Mouse (Mus musculus) thymus, postnatal 10 days (tissue): ENCODE measurements around the gene Ddx19a.
"Not testable (repeated sequence)": the region's sequence is repeated elsewhere in the genome, so short reads cannot be mapped to it uniquely, and the experiment has no call there.

Experiments
- DNase-seq, 2 experiments: peaks; one replicate each; pipeline ENCODE4 v3.0.0; 2021; ENCODE audit warnings: low spot score in 2 of 2

The Ddx19a gene

DNA sequence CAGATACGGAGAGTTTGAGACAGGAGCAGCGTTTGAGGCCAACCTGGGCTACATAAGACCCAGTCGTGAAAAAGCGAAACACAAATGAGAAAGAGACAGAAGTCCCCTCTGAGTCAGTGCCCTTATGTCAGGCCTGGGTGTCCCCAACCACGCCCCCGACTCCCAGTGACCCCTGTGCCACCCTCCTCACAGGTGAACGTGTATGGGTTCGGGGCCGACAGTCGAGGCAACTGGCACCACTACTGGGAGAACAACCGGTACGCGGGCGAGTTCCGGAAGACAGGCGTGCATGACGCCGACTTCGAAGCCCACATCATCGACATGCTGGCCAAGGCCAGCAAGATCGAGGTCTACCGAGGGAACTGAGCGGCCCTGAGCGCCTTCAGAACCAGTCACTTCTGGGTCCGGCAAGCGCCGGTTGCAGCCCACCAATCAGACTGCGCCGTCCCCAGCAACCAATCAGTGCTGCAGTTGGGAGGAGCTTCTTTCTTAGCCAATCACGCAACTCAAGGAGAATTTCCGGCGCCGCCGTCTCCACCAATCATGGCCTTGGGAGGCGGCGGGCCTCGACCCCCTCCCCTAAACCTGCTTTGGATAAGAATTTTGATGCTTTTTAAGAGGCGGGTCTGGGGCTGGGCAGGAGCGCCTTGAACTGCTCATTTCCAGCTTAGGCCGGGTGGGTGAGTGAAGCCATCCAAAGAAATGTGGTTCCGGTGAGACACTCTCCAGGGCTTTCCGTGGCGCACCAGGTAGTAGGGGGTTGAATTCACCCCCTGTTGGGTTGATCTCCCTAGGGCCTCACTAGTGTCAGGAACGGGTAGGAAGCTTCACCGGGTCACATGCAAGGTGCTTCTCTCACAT, 27.5 kb downstream of the Ddx19a start:
- peak; percentile 88 to 89 for DNase-seq

DNA sequence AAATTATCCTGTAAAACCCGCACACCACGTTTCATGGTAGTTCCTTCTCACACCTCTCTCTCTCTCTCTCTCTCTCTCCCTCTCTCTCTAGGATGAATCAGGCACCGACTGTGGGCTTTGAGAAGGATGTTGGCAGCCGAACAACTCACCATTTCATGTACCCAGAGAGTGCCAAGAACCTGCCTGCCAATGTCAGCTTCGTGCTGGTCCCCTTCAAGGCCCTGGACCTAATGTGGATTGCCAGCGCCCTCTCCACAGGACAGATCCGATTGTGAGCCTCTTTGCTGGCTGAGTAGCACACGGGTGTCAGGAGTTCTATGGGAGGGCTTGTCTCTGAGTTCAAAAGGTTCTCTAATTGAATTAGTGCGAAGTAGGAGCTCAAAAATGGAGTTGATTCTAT, 30.3 kb downstream of the Ddx19a start:
- no peak for DNase-seq

DNA sequence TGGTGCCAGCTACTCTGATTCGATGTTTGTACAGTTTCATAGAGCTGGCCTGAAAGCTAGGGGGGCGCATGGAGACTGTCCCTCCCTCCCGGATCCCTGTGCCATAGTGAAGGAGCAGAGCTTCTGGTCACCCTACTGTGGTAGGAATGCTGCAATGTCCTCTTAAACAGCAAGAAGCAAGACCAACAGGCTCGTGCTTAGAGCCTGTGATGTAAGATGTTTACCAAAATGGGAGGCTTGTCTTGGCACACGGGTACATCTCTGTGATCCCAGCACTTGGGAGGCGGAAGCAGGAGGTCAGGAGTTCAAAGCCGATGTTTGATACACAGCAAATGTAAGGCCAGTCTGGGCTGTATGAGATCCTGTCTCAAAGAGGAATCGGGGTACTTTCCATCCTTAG, 31.0 kb downstream of the Ddx19a start:
- DNase-seq = no peak

DNA sequence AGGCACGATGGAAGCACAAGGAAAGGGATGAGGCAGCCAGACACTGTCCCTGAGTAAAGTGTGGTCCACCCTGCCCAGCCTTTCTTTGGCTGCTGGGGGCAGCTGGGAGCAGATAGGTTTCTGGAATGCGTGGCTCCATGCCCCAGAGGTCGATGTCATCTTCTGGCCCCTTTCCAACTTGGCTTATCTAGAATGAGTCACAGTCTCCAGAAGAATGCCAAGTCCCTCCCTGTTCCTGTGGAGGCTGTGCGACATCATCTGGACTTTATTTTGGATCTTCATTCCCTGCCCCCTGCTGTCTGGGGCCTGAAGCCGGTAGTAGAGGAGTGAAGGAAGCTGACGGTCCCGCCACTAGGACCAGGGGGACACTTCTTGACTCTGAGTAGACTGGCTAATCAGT, 32.0 kb downstream of the Ddx19a start:
- DNase-seq = no peak

DNA sequence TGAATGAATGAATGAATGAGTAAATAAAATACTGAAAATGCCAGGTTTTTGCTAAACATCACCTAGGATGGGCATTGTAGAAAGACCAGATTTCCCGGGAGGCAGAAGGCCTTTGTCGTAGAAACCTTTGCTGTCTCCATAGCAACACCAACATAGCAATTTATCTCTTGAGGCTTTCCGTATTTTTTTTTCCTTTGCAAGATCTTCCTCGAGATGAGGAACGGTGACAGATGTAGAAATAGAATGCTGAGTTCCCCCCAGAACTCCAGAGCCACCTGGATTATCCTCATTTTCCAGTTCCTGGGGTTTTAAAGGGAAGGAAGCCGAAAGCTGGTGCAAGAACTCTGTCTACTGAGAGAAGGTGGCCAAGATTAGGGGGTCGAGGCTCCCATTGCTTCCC, 32.9 kb downstream of the Ddx19a start:
- DNase-seq = no peak

DNA sequence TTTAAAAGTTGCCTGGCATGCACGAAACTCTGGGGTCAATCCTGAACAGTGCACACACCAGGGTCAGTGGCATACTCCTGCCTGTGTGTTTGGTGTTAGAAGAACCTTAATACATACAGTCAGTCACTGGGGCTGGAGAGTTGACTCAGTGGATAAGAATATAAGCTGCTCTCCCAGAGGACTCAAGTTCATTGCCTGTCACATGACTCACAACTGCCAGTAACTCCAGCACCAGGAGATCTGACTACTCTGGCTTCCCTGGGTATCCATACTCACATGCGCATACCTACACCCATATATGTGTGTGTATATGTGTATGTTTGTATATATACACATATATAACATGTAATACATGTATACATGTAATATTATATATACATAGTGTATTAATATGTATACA, 34.5 kb downstream of the Ddx19a start:
- no peak for DNase-seq

DNA sequence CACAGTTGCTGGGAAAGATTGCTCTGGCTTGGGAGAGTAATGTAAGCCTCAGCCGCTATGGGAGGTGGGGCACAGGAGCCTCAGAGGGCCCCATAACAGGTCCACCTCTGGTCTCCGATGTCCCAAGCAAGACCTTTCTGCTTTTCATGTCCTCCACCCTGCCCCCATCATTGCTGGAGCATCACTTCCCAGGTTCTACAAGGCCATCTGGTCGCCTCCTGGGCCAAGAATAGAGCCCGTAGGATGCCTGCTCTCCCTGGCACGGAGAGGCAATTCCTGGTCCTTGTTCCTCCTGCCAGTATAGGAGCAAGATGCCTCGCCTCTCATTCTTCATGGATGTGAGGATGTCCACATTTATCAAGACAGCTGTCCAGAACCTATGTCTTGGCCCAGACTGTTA, 37.7 kb downstream of the Ddx19a start:
- DNase-seq = no peak

DNA sequence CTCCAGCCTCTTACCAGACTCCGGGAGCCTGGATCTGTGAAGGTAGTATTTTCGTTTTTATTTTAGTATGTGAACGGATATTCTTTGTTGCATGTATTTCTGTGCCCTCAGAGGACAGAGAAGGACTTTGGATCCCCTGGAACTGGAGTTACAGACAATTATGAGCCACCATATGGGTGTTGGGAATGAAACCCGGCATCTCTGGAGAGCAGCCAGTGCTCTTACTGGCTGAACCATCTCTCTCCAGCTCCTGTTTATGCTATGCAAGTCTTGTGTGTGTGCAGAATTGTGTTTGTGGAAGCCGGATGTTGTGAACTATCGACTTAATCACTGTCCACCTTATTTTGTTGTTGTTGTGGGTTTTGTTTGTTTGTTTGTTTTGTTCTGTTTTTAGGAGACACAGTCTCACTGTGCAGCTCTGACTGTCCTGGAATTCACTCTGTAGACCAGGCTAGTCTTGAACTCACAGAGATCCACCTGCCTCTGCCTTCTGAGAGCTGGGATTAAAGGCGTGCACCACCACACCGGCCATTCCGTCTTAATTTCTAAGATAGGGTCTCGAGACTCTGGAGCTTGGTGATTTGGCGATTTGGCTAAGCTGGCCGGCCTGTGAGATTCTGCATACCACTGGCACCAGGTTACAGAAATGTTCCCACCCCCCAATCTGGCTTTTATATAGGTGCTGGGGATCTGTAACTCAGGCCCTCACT, 38.4 kb downstream of the Ddx19a start:
- no peak for DNase-seq

DNA sequence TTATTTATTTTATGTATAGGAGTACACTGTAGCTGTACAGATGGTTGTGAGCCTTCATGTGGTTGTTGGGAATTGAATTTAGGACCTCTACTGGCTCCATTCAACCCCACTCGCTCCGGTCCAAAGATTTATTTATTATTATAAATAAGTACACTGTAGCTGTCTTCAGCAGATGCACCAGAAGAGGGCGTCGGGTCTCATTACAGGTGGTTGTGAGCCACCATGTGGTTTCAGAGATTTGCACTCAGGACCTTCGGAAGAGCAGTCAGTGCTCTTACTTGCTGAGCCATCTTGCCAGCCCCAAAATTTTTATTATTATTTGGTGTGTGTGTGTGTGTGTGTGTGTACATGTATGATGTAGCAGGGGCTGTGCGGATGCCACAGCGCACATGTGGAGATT, 39.0 kb downstream of the Ddx19a start:
- DNase-seq = not testable (repeated sequence)

DNA sequence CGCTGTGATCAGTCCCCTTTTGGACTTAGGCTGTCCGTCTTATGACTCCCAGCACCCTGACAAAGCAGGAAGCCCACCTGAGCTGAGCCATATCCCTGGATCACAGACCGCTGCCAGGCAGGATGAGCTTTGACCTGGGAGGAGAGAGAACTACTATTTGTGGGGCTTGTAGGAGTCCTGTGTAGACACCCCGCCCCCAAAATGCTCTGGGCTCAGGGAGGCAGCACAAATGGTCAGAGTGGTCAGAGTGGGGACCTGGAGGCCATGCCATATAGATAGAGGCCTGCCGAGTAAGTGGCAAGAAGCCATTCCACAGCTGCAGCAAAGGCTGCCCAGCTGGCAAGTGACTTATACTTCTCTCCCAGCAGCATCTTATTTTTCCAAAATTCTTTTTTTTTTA, 39.5 kb downstream of the Ddx19a start:
- DNase-seq = no peak

DNA sequence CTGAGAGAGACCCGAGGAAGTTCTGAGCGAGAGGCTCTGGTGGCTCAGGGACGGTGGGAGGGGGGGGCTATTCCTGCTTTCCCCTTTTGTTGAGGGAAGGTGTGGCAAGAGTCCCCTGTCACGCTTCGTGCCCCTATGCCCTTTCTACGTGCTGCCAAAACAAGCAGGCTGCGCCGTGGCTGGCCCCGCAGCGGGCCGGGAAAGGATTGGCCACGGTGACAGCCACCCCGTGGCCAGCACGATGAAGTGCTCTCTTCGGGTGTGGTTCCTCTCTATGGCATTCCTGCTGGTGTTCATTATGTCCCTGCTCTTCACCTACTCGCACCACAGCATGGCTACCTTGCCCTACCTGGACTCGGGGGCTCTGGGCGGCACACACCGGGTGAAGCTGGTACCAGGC, 40.1 kb downstream of the Ddx19a start:
- DNase-seq = no peak

DNA sequence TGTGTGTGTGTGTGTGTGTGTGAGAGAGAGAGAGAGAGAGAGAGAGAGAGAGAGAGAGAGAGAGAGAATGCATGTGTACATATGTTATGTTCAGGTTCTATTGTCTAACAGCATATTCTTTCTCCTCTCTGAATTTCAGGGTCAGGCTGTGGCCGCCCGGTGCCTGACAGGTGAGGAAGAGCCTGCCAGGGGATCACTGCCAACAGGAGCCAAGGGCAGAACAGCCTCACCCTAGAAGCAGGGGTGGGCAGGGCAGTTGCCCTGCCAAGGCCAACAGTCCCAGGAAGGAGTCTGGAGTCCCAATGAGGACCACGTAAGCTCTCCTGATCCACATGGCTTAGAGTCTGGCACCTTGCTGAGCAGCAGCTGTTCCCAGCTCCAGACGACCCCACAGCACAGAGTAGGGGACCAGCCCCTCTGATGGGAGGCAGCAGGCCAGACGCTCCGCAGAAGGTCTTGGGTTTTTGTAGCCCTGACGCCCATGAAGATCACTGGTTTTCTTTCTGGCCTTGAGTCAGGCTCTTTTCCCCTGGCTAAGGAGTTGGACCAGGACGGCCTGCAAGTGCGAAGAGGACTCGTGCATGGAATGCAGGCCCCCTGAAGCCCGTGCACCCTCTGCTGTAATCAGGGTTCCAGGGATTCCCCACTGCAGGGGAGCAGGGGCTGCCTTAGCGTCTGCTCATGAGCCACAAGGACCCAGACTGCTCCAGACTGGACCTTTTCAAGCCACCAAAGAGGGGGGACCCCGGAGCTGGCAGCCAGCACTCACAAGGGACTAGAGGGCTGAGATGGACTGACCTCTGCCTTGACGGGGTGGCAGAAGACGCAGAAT, 40.8 kb downstream of the Ddx19a start:
- DNase-seq = no peak

DNA sequence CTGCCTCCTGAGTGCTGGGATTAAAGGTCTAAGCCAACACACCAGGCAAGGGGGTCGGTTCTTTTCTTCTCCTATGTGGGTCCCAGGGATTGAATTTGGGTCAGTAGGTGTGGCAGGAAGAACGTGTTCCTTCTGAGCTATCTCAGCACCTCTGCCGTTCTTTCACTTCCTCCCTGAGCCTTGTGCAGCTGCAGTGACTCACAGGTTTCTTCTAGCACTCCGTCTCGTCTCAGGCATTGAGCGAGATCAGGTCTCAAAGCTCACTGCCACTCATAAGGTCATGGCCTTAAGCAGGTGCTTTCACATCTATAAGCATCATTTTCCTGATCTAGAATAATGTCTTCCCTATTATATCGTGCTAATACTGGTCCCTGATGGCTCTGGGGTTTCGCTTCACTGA, 42.8 kb downstream of the Ddx19a start:
- peak; percentile 40 to 54 for DNase-seq

DNA sequence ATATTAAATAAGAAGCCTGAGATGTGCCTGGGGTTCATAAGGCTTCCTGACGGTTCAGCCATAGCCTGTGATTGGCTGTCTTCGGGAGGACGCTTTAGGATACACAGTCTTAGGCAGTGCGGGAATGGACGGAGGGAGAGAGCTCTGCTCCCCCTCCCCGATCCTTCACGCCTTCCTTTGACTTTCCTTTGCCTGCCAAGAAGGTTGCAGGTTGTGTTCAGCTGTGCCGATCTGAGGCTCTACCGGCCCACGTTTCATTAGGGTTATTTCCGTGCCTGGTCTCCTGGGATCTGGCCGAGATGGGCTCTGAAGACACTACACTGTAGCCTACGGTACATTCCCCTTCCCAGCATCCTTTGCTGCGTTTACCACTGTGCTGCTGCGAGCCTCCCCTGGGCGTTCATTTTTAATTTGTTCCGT, 47.5 kb downstream of the Ddx19a start:
- no peak for DNase-seq

DNA sequence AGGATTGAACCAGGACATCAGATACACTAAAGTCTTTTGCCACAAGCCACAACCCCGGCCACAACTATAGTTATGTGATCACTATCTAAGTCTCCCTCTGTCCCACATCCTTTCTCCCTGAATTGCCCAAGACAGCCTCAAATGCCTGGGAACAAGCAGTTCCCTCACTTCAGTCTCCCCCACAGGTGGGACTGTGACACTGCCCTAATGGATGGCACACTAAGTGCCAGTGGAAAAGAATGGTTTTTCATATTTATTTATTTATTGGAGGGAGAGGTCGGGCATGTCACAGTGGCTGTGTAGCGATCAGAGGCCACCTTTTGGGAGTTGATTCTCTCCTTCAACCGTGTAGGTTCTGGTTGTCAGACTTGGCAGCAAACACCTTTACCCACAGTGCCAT, 51.9 kb downstream of the Ddx19a start:
- DNase-seq = no peak

DNA sequence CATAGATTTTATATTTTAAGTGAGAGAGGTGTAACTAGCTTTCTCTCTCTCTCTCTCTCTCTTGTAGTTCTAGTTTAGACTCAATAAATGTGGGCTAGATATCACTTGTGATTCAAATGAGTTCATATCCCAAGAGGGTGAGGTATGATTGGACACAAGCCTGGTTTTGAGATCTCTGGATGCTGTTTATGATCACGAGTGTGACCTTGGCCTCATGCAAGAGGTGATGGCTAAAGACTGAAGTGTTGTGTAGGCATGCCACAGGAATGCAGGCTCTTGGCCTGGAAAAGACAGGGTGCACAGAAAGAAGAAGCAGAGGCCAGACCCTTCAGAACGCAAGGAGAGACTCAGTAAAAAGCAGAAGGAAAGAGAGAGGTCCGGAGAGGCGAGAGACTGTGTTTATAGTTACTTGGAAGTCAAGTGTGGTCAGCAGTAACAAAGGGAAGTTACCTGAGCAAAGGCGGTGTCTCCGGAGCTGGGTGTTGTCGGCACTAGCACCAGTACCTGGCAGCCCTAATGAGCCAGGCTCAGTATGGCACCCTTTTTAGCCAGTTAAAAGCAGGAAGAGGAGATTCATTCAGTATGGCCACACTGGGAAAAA, 53.2 kb downstream of the Ddx19a start:
- DNase-seq = no peak

DNA sequence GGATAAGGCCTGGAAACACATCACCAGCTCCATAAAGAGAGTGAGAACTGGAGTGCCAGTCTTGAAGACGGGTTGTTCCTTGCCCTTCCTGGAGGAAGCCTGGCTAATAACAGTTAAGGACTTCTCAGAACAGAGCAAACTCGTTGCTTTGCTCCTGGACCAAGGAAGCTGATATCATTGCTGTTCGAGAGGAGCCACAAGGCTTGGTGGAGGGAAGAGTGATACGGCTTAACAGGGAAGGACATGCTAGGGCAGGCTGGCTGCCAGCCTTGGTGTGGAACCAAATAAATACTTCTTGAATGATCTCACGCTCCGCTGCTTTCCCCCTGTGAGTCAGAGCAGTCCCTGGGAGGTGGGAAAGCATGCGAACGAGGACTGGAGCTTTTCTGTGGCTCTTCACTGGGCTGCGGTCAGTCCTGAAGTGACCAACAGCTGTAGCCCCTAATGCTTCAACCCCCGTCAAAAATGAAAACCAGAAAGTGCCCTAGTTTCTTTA, 56.1 kb downstream of the Ddx19a start:
- no peak for DNase-seq

DNA sequence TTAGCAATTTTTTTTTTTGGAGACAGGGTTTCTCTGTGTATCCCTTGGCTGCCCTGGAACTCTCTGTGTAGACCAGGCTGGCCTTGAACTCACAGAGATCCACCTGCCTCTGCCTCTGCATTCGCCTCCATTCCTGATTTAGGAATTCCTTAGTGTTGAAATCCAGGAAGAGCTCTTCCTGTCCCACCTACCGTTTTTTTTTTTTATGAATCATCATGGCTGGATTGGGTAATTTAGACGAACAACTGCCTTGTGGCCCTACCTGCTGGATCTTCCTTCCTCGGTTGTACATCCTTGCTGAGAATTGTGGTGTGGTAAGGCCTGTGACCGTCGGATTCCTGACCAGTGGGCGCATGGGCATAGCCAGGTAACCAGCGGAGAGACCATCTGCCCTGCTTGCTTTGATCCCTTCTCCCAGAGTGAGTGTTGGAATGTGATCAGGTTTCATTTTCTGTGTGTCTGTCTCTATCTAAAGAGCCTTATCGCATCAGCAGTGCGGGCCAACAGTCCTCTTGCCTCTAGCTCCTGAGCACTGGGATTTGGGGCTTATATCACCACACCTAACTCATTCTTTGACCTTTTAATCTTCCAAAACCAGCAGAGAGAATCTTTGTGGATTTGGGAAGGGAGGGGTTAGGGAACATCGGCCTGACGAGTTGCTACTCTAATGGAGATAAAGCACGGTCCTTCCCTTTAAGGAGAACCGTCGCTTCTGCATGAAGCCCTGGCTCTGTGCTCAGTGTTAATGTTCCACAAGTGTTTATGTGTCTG, 56.7 kb downstream of the Ddx19a start:
- DNase-seq = no peak

DNA sequence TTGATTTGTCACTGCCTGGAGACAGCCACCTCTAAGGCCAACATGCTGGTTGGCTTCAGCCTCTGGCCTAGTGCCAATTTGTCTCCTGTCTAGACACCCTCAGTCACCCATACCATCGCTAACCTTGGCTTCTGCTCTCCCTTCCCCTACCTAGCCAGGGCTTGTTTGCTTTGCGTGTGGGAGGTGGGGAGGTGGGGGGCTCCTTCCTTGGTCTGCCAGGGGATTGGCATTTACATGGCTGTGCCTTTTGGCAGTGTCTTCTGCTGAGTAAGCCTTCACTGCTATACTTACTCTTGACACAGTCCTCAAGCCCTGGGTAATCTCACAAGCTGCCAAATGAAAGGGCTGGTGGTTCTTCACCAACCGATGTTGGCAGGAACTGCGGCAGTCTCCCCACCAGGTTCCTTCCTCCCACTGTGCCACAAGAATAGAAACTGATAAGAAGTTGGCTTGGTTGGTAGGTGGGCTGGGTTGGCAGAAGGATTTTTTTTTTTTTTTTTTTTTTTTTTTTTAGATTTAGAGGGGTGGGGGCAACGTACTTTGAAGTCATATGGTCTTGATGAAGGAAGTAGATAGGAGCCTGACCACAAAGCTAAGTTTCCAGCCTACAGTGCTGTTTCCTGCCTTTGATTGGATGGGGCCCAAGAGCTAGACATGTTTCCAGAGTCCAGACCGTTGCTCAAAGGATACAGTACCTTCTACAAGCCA, 58.6 kb downstream of the Ddx19a start:
- peak; percentile 58 to 62 for DNase-seq

DNA sequence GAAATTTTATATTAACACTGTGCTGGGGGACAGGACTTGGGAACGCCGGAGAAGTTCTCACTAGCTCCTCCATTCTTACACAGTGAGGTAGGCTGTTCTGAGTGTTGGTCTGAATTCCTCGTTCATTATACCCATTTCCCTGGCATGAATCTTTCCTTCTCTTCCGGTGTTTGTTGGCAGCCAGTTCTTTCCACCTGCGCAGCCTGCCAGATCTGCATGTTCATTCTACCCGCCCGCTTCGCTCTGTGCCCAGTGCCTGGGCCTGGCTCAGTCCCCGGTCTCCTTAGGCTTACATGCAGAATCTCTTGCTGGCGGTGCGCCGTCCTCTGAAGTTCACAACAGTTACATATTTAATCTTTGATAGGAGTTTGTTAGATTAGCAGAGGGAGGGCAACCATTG, 61.4 kb downstream of the Ddx19a start:
- DNase-seq = no peak
